Mouse (Mus musculus): ENCODE measurements around the gene Cacng2. TPM values are rescaled to one million over a fixed set of nuclear protein-coding genes. Genes with fewer than 3 reads are reported as not detected.

Gene Cacng2
- not detected for total RNA-seq (2021)
- long read RNA-seq, experiment 1, result 0 reads
- long read RNA-seq, experiment 2, result 0 reads

DNA sequence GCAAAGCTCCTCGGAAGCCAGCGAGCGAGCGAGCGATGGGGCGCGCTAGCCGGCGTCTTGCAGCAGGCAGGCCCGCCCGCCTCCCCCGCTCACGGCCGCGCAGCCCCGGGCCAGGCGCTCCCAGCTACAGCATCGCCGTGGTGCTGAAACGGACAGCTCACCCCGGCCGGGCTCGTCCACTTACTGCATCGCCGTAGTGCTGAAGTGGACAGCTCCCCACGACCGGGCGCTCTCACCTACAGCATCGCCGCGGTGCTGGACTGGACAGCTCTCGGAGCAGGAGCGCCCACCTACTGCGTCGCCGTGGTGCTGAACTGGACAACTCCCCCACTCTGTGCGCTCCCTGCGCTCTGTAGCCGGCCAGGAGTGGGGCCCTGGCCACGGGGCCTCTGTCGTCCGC lies at the start of gene Cacng2:
TSS of gene Cacng2 (minus strand) at position 325 of the 400 bp plus-strand sequence.
- intact Hi-C loops (cut with DNase I), result no loop called here
- TF ChIP-seq CTCF (IDR thresholded peaks at IDR 0.05), result no peak
- peak; percentile 96 for DNase-seq
- no peak within 1 kb of the TSS for H3K27ac ChIP-seq
- H3K4me3 ChIP-seq, result no peak within 1 kb of the TSS

DNA sequence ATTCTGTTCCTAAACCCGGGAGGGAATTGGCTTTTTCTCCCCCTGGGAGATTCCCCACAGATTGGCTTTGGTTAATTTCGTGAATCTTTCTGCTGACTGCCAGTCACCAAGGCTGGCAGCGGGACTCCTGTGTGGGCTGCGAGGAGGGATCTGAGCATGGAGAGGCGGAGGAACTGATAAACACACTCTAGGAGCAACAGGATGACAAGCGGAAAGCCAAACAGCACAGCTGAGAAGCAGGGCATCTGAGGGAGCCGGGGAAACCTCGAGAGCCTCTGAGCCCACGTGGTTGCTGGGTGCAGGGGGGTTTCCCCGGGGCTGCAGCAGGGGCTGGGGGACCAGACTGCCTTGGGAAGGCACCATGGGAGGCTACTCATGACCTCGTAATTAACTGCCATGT lies 49.7 kb upstream of the Cacng2 start:
- intact Hi-C loops (cut with DNase I), result no loop called here
- no peak for TF ChIP-seq CTCF (IDR thresholded peaks at IDR 0.05)
- no peak for DNase-seq

DNA sequence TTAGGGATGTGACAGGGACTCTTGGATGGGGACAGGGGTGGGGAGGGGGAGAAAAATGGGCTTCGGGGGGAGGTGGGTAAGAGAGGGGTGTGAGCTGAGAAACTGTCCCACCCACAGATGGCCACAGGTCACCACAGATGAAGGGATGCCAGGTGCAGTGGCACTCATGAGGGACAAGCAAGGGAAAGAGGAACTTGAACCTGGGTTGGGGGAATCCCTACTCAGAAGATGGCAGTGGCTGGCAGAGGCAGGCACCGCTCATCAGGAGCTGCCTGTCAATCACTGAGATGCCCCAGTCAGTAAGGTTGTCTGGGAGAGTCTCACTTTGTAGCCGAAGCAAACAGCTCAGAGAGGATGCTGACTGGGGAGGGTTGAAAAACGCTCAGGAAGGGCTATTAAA lies 45.5 kb upstream of the Cacng2 start:
- no peak for DNase-seq
- TF ChIP-seq CTCF (IDR thresholded peaks at IDR 0.05), result no peak

More for the DNA sequence above, 49.7 kb upstream of the Cacng2 start:
- Histone ChIP-seq H3K27ac (no peak overlapping the region), H3K4me3 (no peak overlapping the region)

DNA sequence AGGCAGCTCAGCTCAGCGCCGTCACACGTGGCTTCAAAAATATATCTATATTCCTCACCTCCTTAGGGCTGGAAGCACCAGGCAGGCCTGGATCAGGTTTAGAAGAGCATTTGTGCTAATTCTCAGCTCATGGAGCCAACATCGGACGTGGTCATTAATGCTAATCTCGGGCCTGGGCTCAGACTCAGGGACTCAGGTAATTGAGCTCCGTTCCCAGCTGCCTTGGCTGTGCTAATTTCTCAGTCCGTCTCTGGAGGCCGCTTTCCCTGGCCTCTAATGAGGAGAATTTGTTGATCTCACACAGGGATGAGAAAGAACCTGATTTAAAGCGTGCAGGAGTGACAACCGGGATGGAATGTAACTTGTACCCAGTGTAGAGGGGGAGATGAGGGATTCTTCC lies 44.6 kb upstream of the Cacng2 start:
- Histone ChIP-seq H3K4me3 (no peak overlapping the region), H3K27ac (no peak overlapping the region)
- TF ChIP-seq CTCF (IDR thresholded peaks at IDR 0.05), result no peak
- intact Hi-C loops (cut with DNase I), result no loop called here
- DNase-seq, result peak; percentile 39

More for the DNA sequence above, 45.5 kb upstream of the Cacng2 start:
- Histone ChIP-seq H3K27ac (no peak overlapping the region), H3K4me3 (no peak overlapping the region)
- intact Hi-C loops (cut with DNase I), result no loop called here

DNA sequence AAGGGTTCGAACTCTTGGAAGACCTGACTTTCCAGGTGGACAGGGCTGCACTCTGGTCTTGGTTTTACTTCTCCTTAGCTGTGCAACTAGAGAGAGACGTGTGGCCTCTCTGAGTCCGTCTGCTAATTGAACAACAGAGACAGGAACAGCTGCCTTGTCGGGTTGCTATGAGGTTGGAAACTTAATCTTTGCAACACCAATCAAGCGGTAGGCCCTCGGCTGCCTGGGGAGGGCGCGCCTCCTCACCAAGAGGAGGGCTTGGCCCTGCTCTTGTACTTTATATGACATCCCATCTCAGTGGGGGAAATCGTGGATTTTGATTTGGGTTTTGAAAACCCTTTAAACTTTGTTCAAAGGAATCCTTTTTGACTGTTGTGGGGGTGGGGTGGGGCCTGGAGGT lies 42.1 kb upstream of the Cacng2 start:
- intact Hi-C loops (cut with DNase I), result no loop called here
- DNase-seq, result no peak
- no peak overlapping the region for H3K4me3 ChIP-seq
- no peak for TF ChIP-seq CTCF (IDR thresholded peaks at IDR 0.05)
- H3K27ac ChIP-seq, result no peak overlapping the region

DNA sequence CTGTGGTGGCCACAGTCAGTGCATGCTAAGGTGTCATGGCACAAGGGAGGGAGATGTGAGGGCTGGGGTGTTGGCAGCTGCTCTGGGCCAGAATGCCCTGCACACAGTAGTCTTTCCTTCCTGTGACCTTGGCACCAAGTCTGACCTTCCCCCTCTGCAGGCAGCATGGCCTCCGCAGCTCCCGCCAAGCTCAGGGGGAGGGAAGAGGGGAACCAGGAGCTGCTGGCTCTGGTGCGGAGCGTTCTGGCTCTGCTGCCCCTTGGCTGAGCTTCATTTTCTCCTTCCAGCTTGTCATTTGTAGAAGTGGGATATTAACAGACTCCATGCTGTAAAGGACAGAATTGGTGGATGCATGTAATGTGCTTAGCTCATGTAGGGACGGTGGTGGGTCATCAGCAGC lies 38.5 kb upstream of the Cacng2 start:
- DNase-seq, result no peak
- H3K4me3 ChIP-seq, result no peak overlapping the region
- intact Hi-C loops (cut with DNase I), result no loop called here
- no peak for TF ChIP-seq CTCF (IDR thresholded peaks at IDR 0.05)
- H3K27ac ChIP-seq, result no peak overlapping the region

DNA sequence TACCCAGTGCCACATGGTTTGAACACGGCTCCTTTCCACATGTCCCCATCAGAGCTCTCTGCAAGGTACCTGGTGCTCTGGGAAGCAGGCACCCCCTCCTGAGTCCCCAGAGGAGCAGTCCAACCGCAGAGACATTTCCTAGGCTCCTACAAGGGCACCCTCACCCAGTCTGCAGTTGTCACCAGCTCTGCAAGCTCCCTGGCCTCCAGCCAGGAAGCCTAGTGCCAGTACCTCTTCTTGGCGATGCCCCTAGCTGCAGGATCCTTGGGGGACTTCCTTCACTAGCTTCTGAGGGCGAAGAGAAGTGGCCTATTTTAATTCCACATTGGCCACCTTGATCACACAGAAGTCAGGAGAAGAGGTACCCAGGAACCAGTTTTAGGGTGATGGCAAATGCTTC lies 38.0 kb upstream of the Cacng2 start:
- TF ChIP-seq CTCF (IDR thresholded peaks at IDR 0.05), result no peak
- intact Hi-C loops (cut with DNase I), result no loop called here
- no peak for DNase-seq
- Histone ChIP-seq H3K4me3 (no peak overlapping the region), H3K27ac (no peak overlapping the region)

DNA sequence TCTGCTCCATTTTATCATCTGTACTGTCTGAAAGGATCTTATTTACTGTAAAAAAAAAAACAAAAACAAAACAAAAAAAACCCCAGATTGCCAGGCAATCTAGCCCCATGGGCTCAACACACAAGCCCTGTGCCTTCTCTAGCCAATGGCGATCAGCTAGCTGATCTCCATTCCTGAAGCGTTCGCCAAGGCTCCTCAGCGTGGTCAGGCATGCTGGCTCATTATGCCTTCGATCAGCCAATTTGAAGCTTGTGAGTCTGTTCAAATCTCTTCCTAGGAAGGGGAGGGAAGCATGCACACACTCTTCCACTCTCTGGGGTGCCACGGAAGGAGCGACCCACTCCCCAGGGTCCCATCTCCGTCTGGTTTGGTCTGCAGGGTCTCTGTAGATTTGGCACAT lies 37.5 kb upstream of the Cacng2 start:
- TF ChIP-seq CTCF (IDR thresholded peaks at IDR 0.05), result no peak
- Histone ChIP-seq H3K27ac (no peak overlapping the region), H3K4me3 (no peak overlapping the region)
- DNase-seq, result no peak
- intact Hi-C loops (cut with DNase I), result no loop called here

DNA sequence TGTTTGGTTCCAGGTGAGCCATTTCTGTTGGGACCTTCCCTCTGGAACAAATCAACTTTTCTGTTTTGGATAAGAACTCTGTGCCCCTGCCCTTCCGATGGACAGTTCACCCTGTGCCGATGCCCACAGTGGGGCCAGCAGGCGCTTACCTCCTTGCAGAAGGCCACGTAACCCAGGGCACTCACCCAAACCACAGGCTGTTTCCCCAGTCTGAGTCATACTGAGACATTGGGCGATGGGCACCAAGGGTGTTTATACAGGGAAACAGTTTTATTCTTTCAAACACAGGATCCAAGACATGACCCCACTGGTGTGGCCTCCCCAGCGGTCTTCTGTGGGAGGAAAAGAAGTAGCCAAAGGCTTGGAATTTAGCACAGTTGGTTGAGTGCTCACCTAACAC lies 35.6 kb upstream of the Cacng2 start:
- Histone ChIP-seq H3K4me3 (no peak overlapping the region), H3K27ac (no peak overlapping the region)
- no peak for DNase-seq
- no peak for TF ChIP-seq CTCF (IDR thresholded peaks at IDR 0.05)
- intact Hi-C loops (cut with DNase I), result no loop called here

DNA sequence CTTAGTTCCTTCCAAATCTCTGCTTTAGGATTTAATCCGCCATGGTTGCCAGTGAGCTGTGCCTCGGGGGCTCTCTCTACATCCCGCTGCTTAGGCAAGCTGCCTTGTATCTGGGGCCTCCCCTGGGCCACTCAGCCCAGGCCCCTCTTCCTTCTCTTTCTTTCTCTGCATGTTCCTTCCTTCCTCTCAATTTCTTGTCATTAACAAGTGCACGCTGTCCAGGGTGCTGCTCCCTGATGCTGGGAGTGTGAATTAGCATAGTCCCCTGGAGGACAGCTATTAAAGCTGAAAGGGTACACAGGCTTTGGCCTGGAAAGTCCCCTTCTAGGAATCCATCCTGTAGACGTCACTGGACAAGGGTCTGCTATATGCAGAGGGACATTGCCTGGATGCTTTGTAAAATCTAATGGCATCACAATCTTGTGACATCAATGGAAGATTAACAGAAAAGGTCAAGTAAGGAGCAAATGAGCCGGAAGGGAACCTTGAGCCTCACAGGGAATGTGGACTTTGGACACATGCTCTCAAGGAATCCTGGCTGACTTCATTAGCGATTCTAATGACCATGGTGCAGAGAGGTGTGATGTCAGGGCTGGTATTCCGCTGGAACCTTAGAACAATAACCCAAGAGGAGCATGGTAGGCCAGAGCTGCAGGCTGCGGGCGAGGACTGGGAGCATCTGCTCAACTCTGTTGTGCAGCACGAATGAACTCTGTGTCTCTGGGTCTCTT lies 33.4 kb upstream of the Cacng2 start:
- no peak for DNase-seq
- TF ChIP-seq CTCF (IDR thresholded peaks at IDR 0.05), result no peak
- no peak overlapping the region for H3K27ac ChIP-seq
- H3K4me3 ChIP-seq, result no peak overlapping the region
- intact Hi-C loops (cut with DNase I), result no loop called here

DNA sequence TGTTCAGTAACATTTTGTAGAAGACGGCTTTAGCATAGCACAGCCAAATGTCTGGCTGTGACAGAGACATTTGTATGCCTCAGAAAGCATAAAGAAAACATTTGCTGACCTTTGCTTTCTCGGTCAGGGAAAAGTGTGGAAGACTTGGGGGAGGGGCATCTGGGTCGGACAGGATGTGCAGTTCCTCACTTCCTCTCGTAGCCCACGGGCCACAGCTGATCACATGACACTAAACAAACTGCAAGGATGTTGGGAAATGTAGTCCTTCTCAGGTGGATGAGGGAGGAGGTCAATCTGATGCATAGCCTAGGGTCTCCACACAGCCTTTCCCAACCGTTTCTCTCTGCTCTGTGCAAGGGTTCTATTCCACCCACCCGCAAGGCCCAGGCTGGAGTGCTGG lies 28.7 kb upstream of the Cacng2 start:
- intact Hi-C loops (cut with DNase I), result no loop called here
- no peak for TF ChIP-seq CTCF (IDR thresholded peaks at IDR 0.05)
- no peak overlapping the region for H3K4me3 ChIP-seq
- no peak for DNase-seq
- H3K27ac ChIP-seq, result no peak overlapping the region

DNA sequence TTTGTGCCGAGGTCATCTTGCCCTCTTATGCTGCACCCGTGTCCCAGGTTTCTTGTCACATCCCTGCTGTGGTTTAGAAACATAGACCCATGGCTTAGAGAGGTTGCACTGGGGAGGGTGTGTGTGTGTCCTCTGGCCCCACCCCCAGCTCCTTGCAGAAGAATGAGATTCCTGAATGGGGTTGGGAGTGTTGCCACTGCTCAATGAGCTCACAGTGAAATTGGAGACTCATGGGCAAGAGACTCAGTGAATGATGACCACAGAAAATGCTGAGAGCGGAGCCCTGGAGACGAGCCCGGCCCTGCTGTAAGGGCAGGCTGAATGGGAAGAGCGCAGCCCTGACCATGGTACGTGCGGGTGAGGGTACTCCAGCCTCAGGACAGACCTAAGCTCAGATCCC lies 20.4 kb upstream of the Cacng2 start:
- Histone ChIP-seq H3K27ac (no peak overlapping the region), H3K4me3 (no peak overlapping the region)
- intact Hi-C loops (cut with DNase I), result no loop called here
- no peak for DNase-seq
- no peak for TF ChIP-seq CTCF (IDR thresholded peaks at IDR 0.05)

DNA sequence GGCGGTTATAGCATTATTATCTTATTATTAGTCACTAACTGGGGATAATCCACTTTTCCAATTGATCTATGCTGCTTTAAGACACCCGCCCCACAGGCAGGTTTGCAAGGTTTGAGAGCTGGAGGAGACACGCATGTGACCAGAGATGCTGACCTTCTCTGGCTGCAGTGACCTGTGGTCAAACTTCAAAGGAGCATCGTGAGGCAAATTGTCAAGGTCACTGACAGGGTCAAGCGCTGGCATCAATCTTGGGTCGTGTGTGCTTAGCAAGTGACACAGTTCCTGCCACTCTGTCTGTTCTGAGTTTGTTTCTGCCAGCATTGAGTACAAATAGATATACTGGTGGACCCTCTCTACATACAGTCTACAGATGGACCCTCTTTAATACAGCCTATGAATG lies 14.8 kb upstream of the Cacng2 start:
- Histone ChIP-seq H3K4me3 (no peak overlapping the region), H3K27ac (no peak overlapping the region)
- DNase-seq, result no peak
- TF ChIP-seq CTCF (IDR thresholded peaks at IDR 0.05), result no peak
- intact Hi-C loops (cut with DNase I), result no loop called here

DNA sequence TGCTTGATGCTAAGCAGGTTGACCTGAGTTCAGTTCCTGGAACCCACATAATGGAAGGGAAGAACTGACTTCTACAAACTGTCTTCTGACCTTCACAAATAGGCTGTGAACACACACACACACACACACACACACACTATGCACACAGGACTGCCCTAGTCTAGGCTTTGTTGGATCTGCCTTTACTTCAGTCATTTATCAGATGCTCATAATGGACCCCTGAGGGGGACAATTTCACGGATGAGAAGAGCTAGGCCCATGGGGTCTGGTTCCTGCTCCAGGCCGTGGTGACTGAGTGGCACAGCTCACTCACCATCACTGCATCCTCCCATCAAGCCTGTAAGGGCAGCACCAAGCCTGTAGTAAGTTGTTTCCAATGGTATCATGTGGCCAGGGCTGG lies 13.6 kb upstream of the Cacng2 start:
- no peak for TF ChIP-seq CTCF (IDR thresholded peaks at IDR 0.05)
- no peak overlapping the region for H3K4me3 ChIP-seq
- no peak for DNase-seq
- intact Hi-C loops (cut with DNase I), result no loop called here
- no peak overlapping the region for H3K27ac ChIP-seq

Measured in gastrocnemius, adult 2 months (tissue).